ENCODE assay signal across 18 mouse cellular contexts in genomic region chr17:29502005-29502668, GRCm38 (mm10). TPM values are rescaled to one million over a fixed set of nuclear protein-coding genes. Genes with fewer than 3 reads are reported as not detected.
DNase-seq lines count a peak whose midpoint lies in the region; ATAC-seq and TF ChIP-seq lines count a peak whose summit lies in the region.
"Had no signal": no experiment of that assay in that cellular context is flagged by ENCODE, and none has a peak within 500 bp of the region (broad histone marks: within the 10 kb centered on the region; RNA-seq: fewer than 3 reads in every experiment).

No protein-coding gene starts in this region.

- H3K79me2 ChIP-seq in heart, adult 2 months (replicated peaks; ENCODE audit: control insufficient read depth, insufficient read depth, low read length) = no peaks in the 10 kb centered on the region

- no peak for ATAC-seq in heart, embryonic 16.5 days (replicated peaks; ENCODE audit: extremely low read depth, insufficient read depth, low FRiP score)
- no peak for ATAC-seq in lung, postnatal 0 days
- peak; percentile 41 for ATAC-seq in erythroid progenitor cell, adult 5-6 weeks (replicated peaks; ENCODE audit: low FRiP score, poor library complexity, severe bottlenecking)
- no peak for ATAC-seq in stomach, embryonic 16.5 days (ENCODE audit: insufficient read depth, low FRiP score)
- ATAC-seq: midbrain, embryonic 15.5 days had no signal

- TF ChIP-seq CTCF in heart, adult 2 months (IDR thresholded peaks at IDR 0.05) = no peak
- TF ChIP-seq CTCF in lung, postnatal 0 days (IDR thresholded peaks at IDR 0.05) = no peak
- no peak for TF ChIP-seq CTCF in lung, adult 2 months (IDR thresholded peaks at IDR 0.05; ENCODE audit: insufficient read depth, low read length)

- no peak overlapping the region for H3K4me3 ChIP-seq in heart, embryonic 16.5 days (ENCODE audit: low read length)
- no peak overlapping the region for H3K4me3 ChIP-seq in heart, adult 2 months
- no peak overlapping the region for H3K4me3 ChIP-seq in lung, postnatal 0 days (ENCODE audit: low read depth, low read length)
- H3K4me3 ChIP-seq in lung, adult 2 months (replicated peaks; ENCODE audit: extremely low read depth, low read depth, low read length) = no peak overlapping the region
- H3K4me3 ChIP-seq in stomach, embryonic 16.5 days (replicated peaks; ENCODE audit: low read length) = no peak overlapping the region
- no peak overlapping the region for H3K4me3 ChIP-seq in midbrain, embryonic 10.5 days
- H3K4me3 ChIP-seq: hindbrain, embryonic 12.5 days; midbrain, embryonic 15.5 days had no signal

- H3K36me3 ChIP-seq in heart, embryonic 16.5 days (ENCODE audit: control insufficient read depth, insufficient read depth) = no peaks in the 10 kb centered on the region
- H3K36me3 ChIP-seq in heart, adult 2 months (ENCODE audit: control insufficient read depth, insufficient read depth, low read length) = no peaks in the 10 kb centered on the region
- H3K36me3 ChIP-seq in lung, postnatal 0 days (ENCODE audit: insufficient read depth, low read length) = no peaks in the 10 kb centered on the region
- H3K36me3 ChIP-seq in stomach, embryonic 16.5 days (ENCODE audit: control insufficient read depth, insufficient read depth, low read length) = no peaks in the 10 kb centered on the region
- H3K36me3 ChIP-seq in midbrain, embryonic 10.5 days = no peaks in the 10 kb centered on the region
- H3K36me3 ChIP-seq: hindbrain, embryonic 12.5 days; midbrain, embryonic 15.5 days had no signal

- no peak for DNase-seq in heart, adult 2 months
- DNase-seq in lung, postnatal 0 days (ENCODE audit: low spot score) = no peak
- no peak for DNase-seq in lung, adult 2 months
- DNase-seq in left cerebral cortex, adult 18-20 months (ENCODE audit: low spot score in 2 of 2) = no peak
- DNase-seq in midbrain, embryonic 10.5 days (ENCODE audit: low spot score) = no peak
- DNase-seq: adrenal gland, postnatal 10 days; cerebellum, adult 11 months; kidney, postnatal 14 days had no signal

- TF ChIP-seq EP300 in heart, adult 2 months (IDR thresholded peaks at IDR 0.05; ENCODE audit: insufficient read depth, low read depth, low read length) = no peak
- TF ChIP-seq EP300 in lung, postnatal 0 days (IDR thresholded peaks at IDR 0.05) = no peak

- peak overlapping the region; percentile 57 for H3K4me2 ChIP-seq in heart, embryonic 16.5 days (ENCODE audit: low read depth, low read length)
- 0 out of 2 replicates have a peak overlapping the region, but pooled peaks have one; percentile 47 for H3K4me2 ChIP-seq in lung, postnatal 0 days (replicated peaks; ENCODE audit: low read depth, low read length)
- H3K4me2 ChIP-seq in stomach, embryonic 16.5 days (ENCODE audit: low read depth, low read length) = peak overlapping the region; percentile 51

- 71% methylated on average over 7 of the region's 7 CpGs for WGBS in heart, embryonic 16.5 days
- WGBS in heart, adult 2 months = 73% methylated on average over 7 of the region's 7 CpGs
- 59% methylated on average over 7 of the region's 7 CpGs for WGBS in lung, postnatal 0 days
- WGBS in lung, adult 2 months = 66% methylated on average over 7 of the region's 7 CpGs
- WGBS in stomach, embryonic 16.5 days = 68% methylated on average over 7 of the region's 7 CpGs
- WGBS in midbrain, embryonic 10.5 days = 79% methylated on average over 7 of the region's 7 CpGs

- 0 out of 2 replicates have a peak overlapping the region, but pooled peaks have one; percentile 44 for H3K27ac ChIP-seq in heart, embryonic 16.5 days (ENCODE audit: low read length)
- no peak overlapping the region for H3K27ac ChIP-seq in heart, adult 2 months
- no peak overlapping the region for H3K27ac ChIP-seq in lung, postnatal 0 days (ENCODE audit: low read length)
- peak overlapping the region; percentile 64 for H3K27ac ChIP-seq in stomach, embryonic 16.5 days (ENCODE audit: low read length)
- no peak overlapping the region for H3K27ac ChIP-seq in midbrain, embryonic 10.5 days (replicated peaks)
- H3K27ac ChIP-seq: hindbrain, embryonic 12.5 days; midbrain, embryonic 15.5 days had no signal

- no peak for TF ChIP-seq POLR2A in heart, adult 2 months (IDR thresholded peaks at IDR 0.05; ENCODE audit: insufficient read depth, low read depth, low read length)
- no peak for TF ChIP-seq POLR2A in lung, adult 2 months (IDR thresholded peaks at IDR 0.05; ENCODE audit: borderline replicate concordance, extremely low read depth, low read depth, low read length)

- intact Hi-C loops in heart, adult 2 months (cut with DNase I) = no loop called here

- H3K4me1 ChIP-seq in heart, embryonic 16.5 days (ENCODE audit: control insufficient read depth, insufficient read depth, low read length) = peaks cover 7% of the 10 kb centered on the region
- peaks cover 5% of the 10 kb centered on the region for H3K4me1 ChIP-seq in heart, adult 2 months (ENCODE audit: control insufficient read depth, insufficient read depth, low read length)
- H3K4me1 ChIP-seq in lung, postnatal 0 days (ENCODE audit: insufficient read depth, low read depth, low read length) = peaks cover 6% of the 10 kb centered on the region; the same call in 1 of the 2 replicates
- H3K4me1 ChIP-seq in lung, adult 2 months (ENCODE audit: control insufficient read depth, insufficient read depth, low read length) = peaks cover 9% of the 10 kb centered on the region
- peaks cover 15% of the 10 kb centered on the region; the same call in 1 of the 2 replicates for H3K4me1 ChIP-seq in stomach, embryonic 16.5 days (ENCODE audit: control insufficient read depth, insufficient read depth, low read length)
- peaks cover 9% of the 10 kb centered on the region for H3K4me1 ChIP-seq in midbrain, embryonic 10.5 days
- H3K4me1 ChIP-seq: hindbrain, embryonic 12.5 days; midbrain, embryonic 15.5 days had no signal

- no peaks in the 10 kb centered on the region for H3K27me3 ChIP-seq in heart, embryonic 16.5 days (ENCODE audit: control insufficient read depth, insufficient read depth, low read length)
- no peaks in the 10 kb centered on the region for H3K27me3 ChIP-seq in heart, adult 2 months (ENCODE audit: control insufficient read depth, insufficient read depth, low read length)
- H3K27me3 ChIP-seq in lung, postnatal 0 days (replicated peaks; ENCODE audit: insufficient read depth, low read length) = no peaks in the 10 kb centered on the region
- no peaks in the 10 kb centered on the region for H3K27me3 ChIP-seq in stomach, embryonic 16.5 days (ENCODE audit: control insufficient read depth, insufficient read depth, low read length)
- H3K27me3 ChIP-seq in midbrain, embryonic 10.5 days (ENCODE audit: low read depth, poor library complexity, severe bottlenecking) = peaks cover 16% of the 10 kb centered on the region

- no peak overlapping the region for H3K9ac ChIP-seq in heart, embryonic 16.5 days (ENCODE audit: low read length)
- no peak overlapping the region for H3K9ac ChIP-seq in heart, adult 2 months (ENCODE audit: low read depth, low read length)
- H3K9ac ChIP-seq in lung, postnatal 0 days (replicated peaks; ENCODE audit: low read depth) = no peak overlapping the region
- peak overlapping the region; percentile 57 for H3K9ac ChIP-seq in stomach, embryonic 16.5 days (ENCODE audit: low read length)
- H3K9ac ChIP-seq: hindbrain, embryonic 12.5 days; midbrain, embryonic 15.5 days had no signal

- no peaks in the 10 kb centered on the region for H3K9me3 ChIP-seq in heart, embryonic 16.5 days (replicated peaks; ENCODE audit: control insufficient read depth, low read length)
- H3K9me3 ChIP-seq in lung, postnatal 0 days (ENCODE audit: low read length) = no peaks in the 10 kb centered on the region
- no peaks in the 10 kb centered on the region for H3K9me3 ChIP-seq in stomach, embryonic 16.5 days (replicated peaks; ENCODE audit: control insufficient read depth, low read length)
- H3K9me3 ChIP-seq in midbrain, embryonic 10.5 days (replicated peaks) = no peaks in the 10 kb centered on the region
- H3K9me3 ChIP-seq: hindbrain, embryonic 12.5 days; midbrain, embryonic 15.5 days had no signal

RNA-seq across cellular contexts. Expression of gene Pim1, which starts 11.6 kb away (rescaled TPM):
- polyA plus RNA-seq in heart, embryonic 16.5 days (2015; fragmentation: Nextera tagmentation; extraction: Ambion mirVana) = 14.4 and 15.7 TPM in 2 replicates
- total RNA-seq in heart, adult 2 months (2021) = 10 to 100 TPM; 17.2 to 20.5 TPM
- polyA plus RNA-seq in heart, adult 2 months (2012; rRNA removed) = 24.6 and 27.9 TPM in 2 replicates
- 30.0 and 49.5 TPM in 2 replicates for polyA plus RNA-seq in lung, postnatal 0 days (2015; fragmentation: Nextera tagmentation; extraction: Ambion mirVana)
- 35.8 and 48.0 TPM in 2 replicates for polyA plus RNA-seq in lung, adult 2 months (2012; rRNA removed)
- 88.0 and 102 TPM in 2 replicates for total RNA-seq in erythroid progenitor cell, adult 5-6 weeks (2015; ENCODE audit: low replicate concordance)
- 143 and 147 TPM in 2 replicates for total RNA-seq in erythroid progenitor cell, adult 5-6 weeks (2017; ENCODE audit: low replicate concordance)
- 11.8 and 13.5 TPM in 2 replicates for polyA plus RNA-seq in stomach, embryonic 16.5 days (2015; fragmentation: Nextera tagmentation; extraction: Ambion mirVana)
- 10 to 100 TPM in 1 of 2 experiments, 1 to 10 TPM in 1; 6.9 to 16.9 TPM for total RNA-seq in left cerebral cortex, adult 18-20 months (2021)
- polyA plus RNA-seq in midbrain, embryonic 10.5 days (2016; fragmentation: Nextera tagmentation; extraction: Ambion mirVana) = 27.2 and 33.8 TPM in 2 replicates

RNA-seq across cellular contexts. Expression of gene Gm17657, which starts 47.3 kb away (rescaled TPM):
- not detected in 2 replicates for polyA plus RNA-seq in heart, embryonic 16.5 days (2015; fragmentation: Nextera tagmentation; extraction: Ambion mirVana)
- not detected for total RNA-seq in heart, adult 2 months (2021)
- polyA plus RNA-seq in heart, adult 2 months (2012; rRNA removed) = not detected in 2 replicates
- not detected in 2 replicates for polyA plus RNA-seq in lung, postnatal 0 days (2015; fragmentation: Nextera tagmentation; extraction: Ambion mirVana)
- polyA plus RNA-seq in lung, adult 2 months (2012; rRNA removed) = not detected in 2 replicates
- not detected in 2 replicates for total RNA-seq in erythroid progenitor cell, adult 5-6 weeks (2015; ENCODE audit: low replicate concordance)
- not detected in 2 replicates for total RNA-seq in erythroid progenitor cell, adult 5-6 weeks (2017; ENCODE audit: low replicate concordance)
- not detected in 2 replicates for polyA plus RNA-seq in stomach, embryonic 16.5 days (2015; fragmentation: Nextera tagmentation; extraction: Ambion mirVana)
- not detected for total RNA-seq in left cerebral cortex, adult 18-20 months (2021)
- polyA plus RNA-seq in midbrain, embryonic 10.5 days (2016; fragmentation: Nextera tagmentation; extraction: Ambion mirVana) = not detected in 2 replicates
- total RNA-seq: adrenal gland, postnatal 10 days; liver, adult 2 months had no signal
- polyA plus RNA-seq: CD4-positive, CD25-positive, alpha-beta regulatory T cell, adult 4 months; cortical plate, adult 2 months; hindbrain, embryonic 12.5 days; liver, adult 2 months; midbrain, embryonic 15.5 days; neural tube, embryonic 14.5 days; urinary bladder, adult 2 months had no signal

RNA-seq across cellular contexts. Expression of gene Tbc1d22b, which starts 47.4 kb away (rescaled TPM):
- polyA plus RNA-seq in heart, embryonic 16.5 days (2015; fragmentation: Nextera tagmentation; extraction: Ambion mirVana) = 9.1 and 9.9 TPM in 2 replicates
- 10 to 100 TPM; 12.8 to 13.8 TPM for total RNA-seq in heart, adult 2 months (2021)
- polyA plus RNA-seq in heart, adult 2 months (2012; rRNA removed) = 15.3 and 16.9 TPM in 2 replicates
- 5.9 and 6.7 TPM in 2 replicates for polyA plus RNA-seq in lung, postnatal 0 days (2015; fragmentation: Nextera tagmentation; extraction: Ambion mirVana)
- 16.5 and 17.7 TPM in 2 replicates for polyA plus RNA-seq in lung, adult 2 months (2012; rRNA removed)
- 1.3 and 4.3 TPM in 2 replicates for total RNA-seq in erythroid progenitor cell, adult 5-6 weeks (2015; ENCODE audit: low replicate concordance)
- total RNA-seq in erythroid progenitor cell, adult 5-6 weeks (2017; ENCODE audit: low replicate concordance) = 3.1 and 3.2 TPM in 2 replicates
- 10.9 and 12.2 TPM in 2 replicates for polyA plus RNA-seq in stomach, embryonic 16.5 days (2015; fragmentation: Nextera tagmentation; extraction: Ambion mirVana)
- 10 to 100 TPM; 36.4 to 38.5 TPM for total RNA-seq in left cerebral cortex, adult 18-20 months (2021)
- 18.8 and 19.9 TPM in 2 replicates for polyA plus RNA-seq in midbrain, embryonic 10.5 days (2016; fragmentation: Nextera tagmentation; extraction: Ambion mirVana)

RNA-seq across cellular contexts. Expression of gene Tmem217, which starts 50.0 kb away (rescaled TPM):
- polyA plus RNA-seq in heart, embryonic 16.5 days (2015; fragmentation: Nextera tagmentation; extraction: Ambion mirVana) = 0.85 and 1.3 TPM in 2 replicates
- not detected for total RNA-seq in heart, adult 2 months (2021)
- polyA plus RNA-seq in heart, adult 2 months (2012; rRNA removed) = 0.47 TPM in 1 of 2 replicates, not detected in the other
- polyA plus RNA-seq in lung, postnatal 0 days (2015; fragmentation: Nextera tagmentation; extraction: Ambion mirVana) = 0.31 and 0.76 TPM in 2 replicates
- 0.28 TPM in 1 of 2 replicates, not detected in the other for polyA plus RNA-seq in lung, adult 2 months (2012; rRNA removed)
- total RNA-seq in erythroid progenitor cell, adult 5-6 weeks (2015; ENCODE audit: low replicate concordance) = not detected in 2 replicates
- not detected in 2 replicates for total RNA-seq in erythroid progenitor cell, adult 5-6 weeks (2017; ENCODE audit: low replicate concordance)
- 0.61 and 0.65 TPM in 2 replicates for polyA plus RNA-seq in stomach, embryonic 16.5 days (2015; fragmentation: Nextera tagmentation; extraction: Ambion mirVana)
- not detected for total RNA-seq in left cerebral cortex, adult 18-20 months (2021)
- 1.1 and 1.3 TPM in 2 replicates for polyA plus RNA-seq in midbrain, embryonic 10.5 days (2016; fragmentation: Nextera tagmentation; extraction: Ambion mirVana)
- total RNA-seq: adrenal gland, postnatal 10 days; liver, adult 2 months had no signal
- polyA plus RNA-seq: liver, adult 2 months had no signal

Comparison
In these comparisons a context has a peak if more than half of its experiments do, and no peak if none do; other contexts are left out.
1. H3K27ac ChIP-seq: peak in heart, embryonic 16.5 days (single experiment) and stomach, embryonic 16.5 days (single experiment); none in heart, adult 2 months (single experiment), lung, postnatal 0 days (single experiment) and midbrain, embryonic 10.5 days (single experiment).
2. Peak in every context shown above with its lines, with median percentiles within 50 percentile points of each other: H3K4me2 ChIP-seq.